Comparison of ENCODE assay signal across 10 mouse cellular contexts in the genomic region with DNA sequence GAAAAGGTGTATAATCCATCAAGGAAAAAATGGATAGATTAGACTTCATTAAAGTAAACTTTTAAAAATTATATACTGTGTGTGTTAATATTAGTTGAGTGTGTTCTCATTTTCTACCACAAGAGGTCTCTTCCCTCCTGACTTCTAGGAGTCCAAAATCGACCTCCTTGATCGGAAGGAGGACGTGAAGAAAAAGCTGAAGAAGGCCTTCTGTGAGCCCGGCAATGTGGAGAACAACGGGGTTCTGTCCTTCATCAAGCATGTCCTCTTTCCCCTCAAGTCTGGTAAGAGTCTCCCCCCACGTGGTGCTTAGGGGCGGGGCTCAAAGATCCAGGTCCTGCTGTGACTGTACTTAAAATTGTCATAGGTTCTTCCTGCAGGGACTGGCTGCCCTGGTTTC. TPM values are rescaled to one million over a fixed set of nuclear protein-coding genes. Genes with fewer than 3 reads are reported as not detected.
DNase-seq lines count a peak whose midpoint lies in the region; ATAC-seq and TF ChIP-seq lines count a peak whose summit lies in the region.
"Had no signal": no experiment of that assay in that cellular context is flagged by ENCODE, and none has a peak within 500 bp of the region (broad histone marks: within the 10 kb centered on the region; RNA-seq: fewer than 3 reads in every experiment).

No protein-coding gene starts in this region.

- peak; percentile 71 for TF ChIP-seq CTCF in forebrain, postnatal 0 days (IDR thresholded peaks at IDR 0.05; ENCODE audit: low read depth)
- TF ChIP-seq CTCF in testis, adult 2 months (IDR thresholded peaks at IDR 0.05; ENCODE audit: control insufficient read depth, insufficient read depth, insufficient replicate concordance, low read depth, low read length): peak; percentile 4; the same call in 1 of the 2 replicates

- H3K9me3 ChIP-seq in forebrain, postnatal 0 days (ENCODE audit: low read length): no peaks in the 10 kb centered on the region
- no peaks in the 10 kb centered on the region for H3K9me3 ChIP-seq in forebrain, embryonic 12.5 days
- H3K9me3 ChIP-seq: heart, embryonic 15.5 days had no signal

- no peak overlapping the region for H3K4me3 ChIP-seq in forebrain, postnatal 0 days (ENCODE audit: low read depth, low read length)
- H3K4me3 ChIP-seq in forebrain, embryonic 12.5 days (replicated peaks): no peak overlapping the region
- H3K4me3 ChIP-seq in testis, adult 2 months (ENCODE audit: control insufficient read depth, low read depth, low read length): no peak overlapping the region
- H3K4me3 ChIP-seq: heart, embryonic 15.5 days had no signal

- H3K27ac ChIP-seq in forebrain, postnatal 0 days (ENCODE audit: low read depth, low read length): no peak overlapping the region
- H3K27ac ChIP-seq in forebrain, embryonic 12.5 days: no peak overlapping the region
- H3K27ac ChIP-seq in testis, adult 2 months (ENCODE audit: control insufficient read depth, insufficient read depth, low read depth, low read length): no peak overlapping the region
- H3K27ac ChIP-seq: heart, embryonic 15.5 days had no signal

- DNase-seq in forebrain, postnatal 0 days: no peak
- no peak for DNase-seq in testis, postnatal 14 days (ENCODE audit: low spot score)
- DNase-seq in spleen, postnatal 36 days (ENCODE audit: low spot score in 2 of 2): no peak
- no peak for DNase-seq in heart, postnatal 36 days

- intact Hi-C loops in heart, postnatal 36 days (cut with DNase I): loop anchor here (1.0 to 5.0 kb wide), 2 partner anchors 67 to 243 kb away; no protein-coding TSS in a partner anchor

- 47% methylated on average over 7 of the region's 7 CpGs for WGBS in forebrain, postnatal 0 days
- WGBS in forebrain, embryonic 12.5 days: 71% methylated on average over 7 of the region's 7 CpGs

- H3K4me1 ChIP-seq in forebrain, postnatal 0 days (ENCODE audit: insufficient read depth): no peaks in the 10 kb centered on the region
- H3K4me1 ChIP-seq in forebrain, embryonic 12.5 days: no peaks in the 10 kb centered on the region
- H3K4me1 ChIP-seq in testis, adult 2 months (ENCODE audit: control insufficient read depth, insufficient read depth, low read length): no peaks in the 10 kb centered on the region
- H3K4me1 ChIP-seq: heart, embryonic 15.5 days had no signal

- no peak for ATAC-seq in forebrain, postnatal 0 days
- ATAC-seq in forebrain, embryonic 12.5 days (ENCODE audit: low FRiP score): no peak
- peak; percentile 50 for ATAC-seq in granulocyte monocyte progenitor cell, adult 5-6 weeks (replicated peaks; ENCODE audit: poor library complexity, severe bottlenecking)
- no peak for ATAC-seq in inflammation-experienced regulatory T-cells, adult 6 months
- ATAC-seq: activated CD4-positive, CD25-positive, alpha-beta regulatory T cell, adult 4 months had no signal

- H3K36me3 ChIP-seq in forebrain, postnatal 0 days (ENCODE audit: insufficient read depth): peaks cover 78% of the 10 kb centered on the region
- H3K36me3 ChIP-seq in forebrain, embryonic 12.5 days (replicated peaks): peaks cover 93% of the 10 kb centered on the region
- H3K36me3 ChIP-seq in testis, adult 2 months (ENCODE audit: control insufficient read depth, insufficient read depth, low read length): peaks cover 8% of the 10 kb centered on the region

- TF ChIP-seq POLR2A in testis, adult 2 months (IDR thresholded peaks at IDR 0.05; ENCODE audit: control insufficient read depth, low read depth, low read length): no peak

- H3K27me3 ChIP-seq in forebrain, postnatal 0 days (ENCODE audit: insufficient read depth, low read length): no peaks in the 10 kb centered on the region
- H3K27me3 ChIP-seq in forebrain, embryonic 12.5 days: no peaks in the 10 kb centered on the region
- H3K27me3 ChIP-seq in testis, adult 2 months (ENCODE audit: control insufficient read depth, insufficient read depth, low read length): no peaks in the 10 kb centered on the region
- H3K27me3 ChIP-seq: heart, embryonic 15.5 days had no signal

- no peak overlapping the region for H3K9ac ChIP-seq in forebrain, postnatal 0 days
- no peak overlapping the region for H3K9ac ChIP-seq in forebrain, embryonic 12.5 days
- H3K9ac ChIP-seq: heart, embryonic 15.5 days had no signal

- H3K4me2 ChIP-seq in forebrain, postnatal 0 days (ENCODE audit: low read depth): no peak overlapping the region
- no peak overlapping the region for H3K4me2 ChIP-seq in forebrain, embryonic 12.5 days
- H3K4me2 ChIP-seq: heart, embryonic 15.5 days had no signal

RNA-seq across cellular contexts. Expression of a gene that starts 19.9 kb away (rescaled TPM):
- total RNA-seq in forebrain, postnatal 0 days (2014; rRNA removed): 97.7 and 119 TPM in 2 replicates
- polyA plus RNA-seq in forebrain, postnatal 0 days (2015; fragmentation: Nextera tagmentation; extraction: Ambion mirVana): 108 and 120 TPM in 2 replicates
- polyA plus RNA-seq in forebrain, embryonic 12.5 days (2016; fragmentation: Nextera tagmentation; extraction: Ambion mirVana): 103 TPM in 2 replicates
- 9.5 and 11.9 TPM in 2 replicates for polyA plus RNA-seq in testis, adult 2 months (2012; rRNA removed)
- 42.7 and 44.3 TPM in 2 replicates for total RNA-seq in granulocyte monocyte progenitor cell, adult 5-6 weeks (2014; fragmentation: Nextera tagmentation)
- total RNA-seq in granulocyte monocyte progenitor cell, adult 5-6 weeks (2017): 56.7 and 64.5 TPM in 2 replicates
- polyA plus RNA-seq in inflammation-experienced regulatory T-cells, adult 6 months (2017; shearing (Covaris generic)): 10 to 100 TPM; 32.7 to 36.8 (median 35.7) TPM
- total RNA-seq in heart, postnatal 36 days (2021): 10 to 100 TPM; 26.3 to 31.0 TPM

RNA-seq across cellular contexts. Expression of a gene that starts 20.0 kb away (rescaled TPM):
- total RNA-seq in forebrain, postnatal 0 days (2014; rRNA removed): 41.4 and 52.2 TPM in 2 replicates
- 11.0 and 15.6 TPM in 2 replicates for polyA plus RNA-seq in forebrain, postnatal 0 days (2015; fragmentation: Nextera tagmentation; extraction: Ambion mirVana)
- 26.2 and 31.6 TPM in 2 replicates for polyA plus RNA-seq in forebrain, embryonic 12.5 days (2016; fragmentation: Nextera tagmentation; extraction: Ambion mirVana)
- 26.8 and 34.6 TPM in 2 replicates for polyA plus RNA-seq in testis, adult 2 months (2012; rRNA removed)
- 20.8 and 30.0 TPM in 2 replicates for total RNA-seq in granulocyte monocyte progenitor cell, adult 5-6 weeks (2014; fragmentation: Nextera tagmentation)
- total RNA-seq in granulocyte monocyte progenitor cell, adult 5-6 weeks (2017): 14.8 and 18.3 TPM in 2 replicates
- 10 to 100 TPM; 18.2 to 30.2 (median 23.3) TPM for polyA plus RNA-seq in inflammation-experienced regulatory T-cells, adult 6 months (2017; shearing (Covaris generic))
- 10 to 100 TPM; 11.3 to 15.7 TPM for total RNA-seq in heart, postnatal 36 days (2021)

RNA-seq across cellular contexts. Expression of a gene that starts 51.7 kb away (rescaled TPM):
- 7.8 and 10.6 TPM in 2 replicates for total RNA-seq in forebrain, postnatal 0 days (2014; rRNA removed)
- polyA plus RNA-seq in forebrain, postnatal 0 days (2015; fragmentation: Nextera tagmentation; extraction: Ambion mirVana): 2.7 and 3.5 TPM in 2 replicates
- 4.4 and 4.7 TPM in 2 replicates for polyA plus RNA-seq in forebrain, embryonic 12.5 days (2016; fragmentation: Nextera tagmentation; extraction: Ambion mirVana)
- polyA plus RNA-seq in testis, adult 2 months (2012; rRNA removed): 1.4 and 2.5 TPM in 2 replicates
- total RNA-seq in granulocyte monocyte progenitor cell, adult 5-6 weeks (2014; fragmentation: Nextera tagmentation): 0.32 and 0.88 TPM in 2 replicates
- 0.05 TPM in 1 of 2 replicates, not detected in the other for total RNA-seq in granulocyte monocyte progenitor cell, adult 5-6 weeks (2017)
- polyA plus RNA-seq in inflammation-experienced regulatory T-cells, adult 6 months (2017; shearing (Covaris generic)): under 1 TPM; 0.21 to 0.25 (median 0.24) TPM
- total RNA-seq in heart, postnatal 36 days (2021): 1 to 10 TPM; 3.5 to 3.6 TPM
